Mouse (Mus musculus) cerebellum, adult 8-10 months (tissue): ENCODE measurements at regions not wholly inside any gene's neighbourhood (a gene's known extent, or its start where the extent isn't known, plus 50 kb on each side); places are given as distances from the start of the nearest gene placed in this dataset.

Source experiments
- DNase-seq: peaks from one replicate; pipeline ENCODE4 v3.0.0; 2022

DNA sequence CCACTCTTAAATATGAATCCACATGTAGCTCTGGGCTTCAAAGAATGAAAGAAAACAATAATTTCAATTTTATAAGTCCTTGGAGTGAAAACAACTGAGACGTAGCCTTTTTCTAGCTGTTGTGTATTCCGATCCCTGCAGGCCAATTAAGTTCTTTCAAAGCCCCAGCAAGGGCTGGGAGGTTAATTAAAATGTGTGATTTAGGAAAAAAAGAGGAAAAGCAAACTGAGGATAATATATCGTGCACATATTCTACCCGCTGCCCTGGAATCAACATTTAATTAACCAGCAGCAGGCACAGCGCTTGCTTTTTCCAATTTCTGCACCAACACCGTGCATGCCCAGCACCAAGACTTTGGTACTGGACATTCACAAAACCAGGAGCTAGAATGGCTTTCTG, 167.0 kb downstream of the Nectin3 start:
- no peak for DNase-seq

DNA sequence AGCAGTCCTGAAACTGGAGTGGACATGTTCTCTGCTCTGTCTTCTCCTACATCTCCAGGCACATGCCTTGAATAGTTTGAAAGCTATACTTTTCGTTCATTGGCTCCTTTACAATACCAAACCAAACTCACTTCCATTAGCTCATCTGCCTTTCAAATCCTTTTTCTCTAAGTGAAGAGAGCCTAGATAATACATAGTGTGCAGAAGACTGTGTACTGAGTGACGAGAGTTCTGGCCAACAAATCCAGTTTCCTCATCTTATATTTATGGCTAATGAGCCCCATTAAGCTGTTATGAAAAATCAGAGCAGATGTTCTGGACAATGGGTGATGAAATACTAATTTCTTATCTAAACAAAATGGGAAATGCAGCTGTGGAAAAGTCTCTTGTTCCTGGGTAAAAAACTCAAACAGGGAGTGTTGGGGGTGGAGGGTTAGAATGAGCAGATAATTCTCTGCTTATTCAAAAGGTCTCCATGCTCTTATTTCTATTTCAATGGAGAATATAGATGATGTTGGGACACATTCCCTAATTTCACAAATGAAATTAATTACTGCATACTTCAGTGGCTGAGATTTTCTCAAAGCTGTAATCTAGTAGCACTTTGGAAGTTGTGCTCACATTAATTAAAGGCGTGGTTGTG, 144.3 kb upstream of the Gm4737 start:
- DNase-seq, result no peak

DNA sequence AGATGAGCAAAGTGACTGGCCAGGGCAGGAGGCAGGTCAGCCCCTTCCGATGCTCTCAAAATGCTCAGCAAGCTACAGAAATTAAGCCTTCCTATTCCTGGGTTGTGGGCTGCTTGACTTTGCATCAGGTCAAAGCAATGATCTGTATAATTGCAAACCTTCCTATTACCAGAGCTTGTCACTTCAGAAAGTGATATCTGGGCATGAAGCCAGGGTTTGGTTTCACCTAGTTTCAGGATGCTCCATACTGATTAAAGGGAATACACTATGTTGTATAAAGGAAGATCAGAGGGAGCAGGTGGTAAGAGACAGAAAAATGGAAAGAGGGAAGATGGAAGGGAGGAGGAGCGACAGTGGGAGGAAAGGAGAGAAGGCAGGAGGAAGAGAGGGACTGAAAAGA, 142.3 kb upstream of the Gm4737 start:
- no peak for DNase-seq

DNA sequence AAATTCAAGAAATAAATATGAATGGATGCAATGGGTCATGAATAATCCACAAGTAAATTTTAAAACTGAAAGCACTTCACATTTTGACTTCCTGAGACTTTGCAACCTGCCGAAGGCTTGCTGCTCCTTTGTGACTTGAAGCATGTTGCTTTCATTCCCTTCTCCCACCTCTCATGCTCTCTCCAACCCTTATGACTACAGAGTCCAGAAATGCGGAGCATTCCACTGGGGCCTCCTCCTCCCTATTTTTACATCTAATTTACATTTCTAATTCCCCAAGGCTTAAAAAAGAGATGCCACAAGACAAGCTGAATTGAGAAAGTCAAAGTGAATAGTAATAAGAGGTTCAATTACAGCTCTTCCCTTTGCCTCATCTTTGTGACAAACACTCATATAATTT, 141.5 kb upstream of the Gm4737 start:
- DNase-seq, result no peak

DNA sequence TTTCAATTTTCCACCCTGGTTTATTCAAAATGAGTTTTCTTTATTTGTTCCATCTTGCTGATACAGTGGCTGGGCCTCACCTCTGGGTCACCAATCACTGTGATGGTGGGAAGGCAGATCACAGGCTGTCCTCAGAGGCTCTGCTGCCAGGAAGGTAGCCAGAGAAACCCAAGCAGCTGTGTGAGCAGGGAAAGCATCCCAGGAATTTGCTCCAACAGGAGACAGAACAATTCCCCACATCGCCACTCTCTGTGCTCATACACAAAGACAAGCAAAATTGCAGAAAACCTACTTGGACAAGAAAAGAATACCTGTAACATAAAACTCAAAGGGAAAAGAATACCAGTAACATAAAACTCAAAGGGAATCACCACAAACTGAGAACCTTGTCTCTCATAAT, 139.0 kb upstream of the Gm4737 start:
- no peak for DNase-seq

DNA sequence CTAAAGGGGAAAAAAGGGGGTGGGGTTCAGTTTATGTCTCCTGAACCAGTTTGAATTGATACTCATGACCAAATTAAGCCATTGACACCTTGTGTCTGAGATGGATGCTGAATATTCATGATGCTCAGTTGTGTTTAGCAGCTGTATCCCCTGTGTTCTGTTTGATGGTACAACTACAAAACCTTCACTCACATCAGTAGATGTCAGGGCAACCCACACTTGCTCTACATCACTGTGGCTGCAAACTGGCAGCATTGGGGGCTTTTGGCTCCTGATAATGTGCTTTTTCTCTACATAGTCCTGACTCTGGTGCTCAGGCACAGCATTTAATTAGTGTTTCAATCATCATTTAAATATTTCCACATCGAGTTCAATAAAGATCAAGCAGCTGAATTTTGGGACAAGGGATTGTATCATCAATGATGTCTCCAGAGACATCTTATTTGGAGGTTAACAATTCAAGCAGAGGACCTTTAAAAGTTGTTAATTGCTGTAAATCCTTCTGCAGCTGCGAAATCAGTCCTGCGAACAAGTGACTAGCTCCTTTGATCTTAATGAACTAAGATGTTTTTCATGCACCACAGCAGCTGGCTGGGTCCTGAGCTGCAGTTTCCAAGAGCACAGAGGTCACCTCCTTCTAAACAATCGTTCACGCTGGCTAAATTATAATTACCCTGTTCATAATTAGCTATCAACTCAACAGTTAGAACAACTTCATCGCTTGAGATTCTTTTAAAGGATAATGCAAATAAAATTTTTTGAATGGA, 136.4 kb upstream of the Gm4737 start:
- DNase-seq, result no peak

DNA sequence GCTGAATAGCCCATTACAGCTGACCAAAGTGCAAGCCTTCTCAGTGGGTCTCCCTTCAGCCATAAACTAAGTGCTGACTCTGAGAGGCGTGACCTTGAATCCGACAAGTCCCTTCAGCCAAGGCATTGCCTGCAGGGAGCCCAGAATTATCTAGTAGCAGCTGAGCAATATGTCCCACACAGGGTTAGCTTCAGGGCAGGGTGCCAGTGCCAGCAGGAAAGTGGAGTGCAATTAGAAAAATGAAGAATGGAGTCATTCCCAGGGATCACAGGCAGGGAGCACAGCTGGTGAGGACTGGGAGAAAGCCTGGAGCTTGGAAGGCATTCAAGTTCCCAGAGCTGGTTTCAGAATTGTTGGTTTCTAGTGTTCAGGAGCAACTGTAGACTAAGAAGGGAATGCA, 135.3 kb upstream of the Gm4737 start:
- DNase-seq, result peak; percentile 34

DNA sequence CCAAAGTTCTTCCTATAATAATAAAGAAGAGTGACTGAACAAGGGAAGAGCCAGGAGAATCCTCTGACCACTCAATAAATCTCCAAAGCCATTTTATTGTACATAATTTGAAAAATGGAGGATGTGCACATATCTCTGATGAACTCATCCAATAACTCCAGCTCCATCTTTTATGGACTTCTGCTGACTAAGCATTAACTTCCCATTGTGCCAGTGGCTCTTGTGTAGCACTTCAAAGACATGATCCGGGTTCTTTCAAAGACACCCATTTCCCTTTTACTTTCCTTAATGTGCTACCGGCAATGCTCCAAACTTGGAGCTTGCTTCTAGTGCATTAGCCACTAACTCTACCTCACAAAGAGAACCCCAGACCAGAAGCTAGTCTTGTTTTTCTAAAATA, 112.7 kb upstream of the Gm4737 start:
- DNase-seq, result no peak

DNA sequence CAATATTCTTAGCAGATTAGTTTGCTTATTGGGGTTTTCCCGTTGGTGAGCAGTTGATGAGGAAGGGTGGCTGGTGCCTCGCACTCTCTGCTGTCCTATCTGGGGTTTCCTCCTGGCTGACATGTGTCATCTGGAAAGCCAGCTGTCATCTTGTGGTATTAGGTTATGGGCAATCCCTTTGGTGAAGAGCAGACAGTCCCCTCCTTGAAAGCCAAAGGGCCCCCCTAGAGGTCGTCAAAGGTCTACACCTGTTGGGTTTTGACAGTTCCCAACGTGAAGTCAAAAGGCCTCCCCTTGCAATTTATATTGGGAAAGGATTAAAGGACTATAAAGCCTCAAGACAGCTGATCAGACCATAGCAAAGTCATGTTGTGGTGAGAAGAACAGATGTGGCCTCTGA, 96.8 kb upstream of the Gm4737 start:
- no peak for DNase-seq

DNA sequence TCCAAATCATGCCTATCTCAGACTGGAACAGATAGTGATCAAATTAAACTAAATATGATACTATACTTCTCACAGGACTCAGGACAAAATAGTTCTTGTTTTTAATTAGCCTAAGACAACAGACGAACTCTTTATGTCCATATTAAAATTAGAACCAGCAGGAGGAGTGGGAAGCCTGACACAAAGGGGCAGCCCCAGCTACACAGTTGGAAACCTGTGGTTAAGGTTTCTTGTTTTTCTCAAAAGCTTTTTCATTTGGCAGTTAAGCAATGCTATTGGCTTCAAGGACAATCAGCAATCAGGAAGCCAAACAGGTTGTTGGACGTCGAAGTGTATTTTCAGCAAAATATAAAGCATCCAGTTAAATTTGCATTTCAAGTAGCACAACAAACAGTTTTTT, 96.1 kb upstream of the Gm4737 start:
- DNase-seq, result no peak

DNA sequence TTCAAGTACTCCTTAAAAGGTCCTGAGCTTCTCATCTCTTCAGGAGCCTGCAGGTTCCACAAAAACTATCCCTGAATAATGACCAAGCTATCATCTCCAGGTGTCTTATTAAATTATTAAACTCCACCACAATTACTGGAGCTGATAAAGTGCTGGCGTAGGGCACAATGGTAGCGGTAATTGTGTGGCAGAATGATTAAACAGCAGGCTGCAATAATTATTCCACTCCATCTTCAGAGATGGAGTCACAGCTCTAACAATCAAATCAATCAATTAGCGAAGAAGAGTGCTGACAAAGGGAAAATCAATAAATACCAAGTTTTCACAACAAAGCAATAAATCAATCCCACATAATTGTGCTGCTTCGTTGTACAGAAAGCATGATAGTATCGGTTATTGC, 90.7 kb upstream of the Gm4737 start:
- no peak for DNase-seq

DNA sequence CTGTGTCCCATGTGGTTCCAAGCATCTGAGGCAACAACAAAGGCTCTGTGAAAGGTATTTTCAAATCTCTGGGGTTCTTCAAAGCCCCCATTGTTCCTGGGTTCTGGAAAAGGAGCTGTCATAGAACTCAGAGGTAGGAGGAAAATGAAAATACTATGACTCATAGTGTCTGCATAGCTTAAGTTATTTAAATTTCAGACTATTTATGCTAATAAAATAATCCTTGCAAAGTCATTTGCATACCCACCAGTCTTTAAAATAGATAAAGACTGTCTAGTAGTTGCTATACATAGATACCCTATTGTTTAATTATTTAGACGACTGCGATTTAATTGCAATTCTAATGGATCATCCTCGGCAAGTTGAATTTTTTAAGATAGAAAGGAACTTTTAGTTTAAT, 73.9 kb upstream of the Gm4737 start:
- DNase-seq, result no peak

DNA sequence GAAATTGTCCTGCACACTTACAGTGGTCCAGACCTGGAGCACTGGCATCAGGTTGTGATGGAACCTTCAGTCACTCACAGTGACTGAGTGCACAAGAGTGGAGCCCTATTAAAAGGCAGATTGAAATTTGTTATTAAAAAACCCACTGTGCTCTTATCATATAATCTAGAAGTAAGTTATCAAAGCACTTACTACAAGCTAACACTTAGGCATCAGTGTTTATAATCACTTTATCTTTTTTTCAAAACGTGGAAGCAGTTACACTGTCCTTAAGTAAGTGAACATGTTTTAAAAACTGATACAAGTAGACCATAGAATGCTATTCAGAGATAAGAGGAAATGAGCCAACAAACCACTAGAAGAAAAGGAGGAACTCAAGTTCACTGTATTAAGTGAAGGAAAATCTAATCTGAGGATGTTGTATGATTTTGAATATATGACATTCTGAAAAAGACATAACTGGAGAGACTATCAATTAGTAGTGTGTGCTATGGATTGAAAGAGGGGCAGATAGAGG, 68.3 kb upstream of the Gm4737 start:
- DNase-seq, result no peak

DNA sequence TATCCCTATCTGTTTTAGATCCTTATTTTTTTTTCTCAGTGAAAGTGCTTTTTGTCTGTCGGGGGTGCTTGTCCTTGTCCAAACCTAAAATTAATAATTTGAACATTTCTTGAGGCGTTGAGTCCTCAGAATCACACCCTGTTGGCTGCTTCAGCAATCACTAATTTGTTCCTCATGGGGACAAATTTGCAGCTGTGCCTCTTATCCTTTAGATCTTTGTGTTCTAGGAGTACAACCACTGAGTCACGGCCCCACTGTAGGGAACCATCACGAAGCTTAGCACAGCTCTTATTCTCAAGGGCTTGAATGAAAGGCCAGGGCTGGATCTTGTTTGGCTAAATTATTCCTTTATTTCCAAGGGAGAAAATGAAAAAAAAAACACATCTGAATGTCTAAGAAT, 57.6 kb upstream of the Gm4737 start:
- no peak for DNase-seq

DNA sequence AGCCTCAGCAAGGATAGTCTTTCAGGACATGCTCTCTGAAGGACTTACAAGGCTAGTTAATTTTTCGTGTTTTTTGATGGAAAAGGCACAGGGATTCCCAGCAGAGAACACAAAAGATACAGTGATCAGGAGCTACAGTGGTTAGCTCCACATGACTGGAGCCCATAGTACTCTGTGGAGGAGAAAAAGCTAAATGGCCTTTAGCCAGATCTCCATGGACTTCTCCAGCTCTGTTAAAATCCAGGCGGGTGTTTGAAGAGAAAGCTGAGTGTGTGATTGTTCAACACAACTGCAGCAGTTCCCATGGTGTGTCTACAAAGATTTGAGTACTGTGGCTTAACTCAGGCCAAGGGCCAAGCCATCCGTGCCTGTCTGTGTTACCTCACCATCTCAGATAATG, 57.0 kb upstream of the Gm4737 start:
- no peak for DNase-seq

DNA sequence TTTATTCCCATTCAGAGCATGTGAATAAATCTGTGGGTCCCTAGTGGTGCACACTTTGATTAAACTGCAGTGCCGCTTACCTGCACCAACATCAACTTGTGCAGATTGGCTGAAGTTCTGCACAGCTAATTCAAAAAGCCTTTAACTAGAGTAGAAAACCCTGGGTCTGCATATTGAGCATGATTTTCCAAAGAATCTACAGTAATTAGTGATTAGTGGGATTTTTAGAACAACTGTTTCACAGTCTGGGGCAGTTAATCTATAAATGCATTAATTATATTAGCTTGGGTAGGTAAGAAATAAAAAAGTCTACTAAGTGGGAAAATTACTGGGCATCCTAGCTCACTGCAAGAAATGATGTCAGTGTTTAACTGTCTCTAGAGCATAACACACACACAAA, 50.2 kb upstream of the Gm4737 start:
- no peak for DNase-seq
